Mouse (Mus musculus) lung, embryonic 14.5 days (tissue): ENCODE data around the gene Rab3a. TPM values are rescaled to one million over a fixed set of nuclear protein-coding genes. Genes with fewer than 3 reads are reported as not detected.

Source experiments
- ATAC-seq: fragments of 200-750 bp; cut with Nextera tagmentation; 2 replicates; pipeline ENCODE4 v1.8.0; 2017; ENCODE audit warnings: mild to moderate bottlenecking, moderate TSS enrichment, moderate library complexity; ENCODE audit not compliant: insufficient read depth
- DNase-seq: peaks from one replicate; pipeline ENCODE4 v3.0.0-alpha.2; 2015
- H3K27ac ChIP-seq: fragments of 300-500 bp; sonication (generic); 2 replicates; pipeline ENCODE4 v1.5.1; 2014; ENCODE audit warnings: low read depth, mild to moderate bottlenecking, moderate library complexity
- H3K27me3 ChIP-seq: fragments of 300-500 bp; sonication (generic); 2 replicates; pipeline ENCODE4 v1.6.1; 2014; ENCODE audit warnings: low read length, control low read depth; ENCODE audit not compliant: insufficient read depth
- H3K36me3 ChIP-seq: fragments of 300-500 bp; sonication (generic); 2 replicates; pipeline ENCODE4 v1.6.1; 2014; ENCODE audit warnings: control low read depth; ENCODE audit not compliant: insufficient read depth
- H3K4me1 ChIP-seq: fragments of 300-500 bp; sonication (generic); 2 replicates; pipeline ENCODE4 v1.6.1; 2014; ENCODE audit warnings: antibody characterized with exemption, control low read depth; ENCODE audit not compliant: insufficient read depth
- H3K4me2 ChIP-seq: fragments of 300-500 bp; sonication (generic); 2 replicates; pipeline ENCODE4 v1.6.1; 2014; ENCODE audit warnings: mild to moderate bottlenecking
- H3K4me3 ChIP-seq: fragments of 300-500 bp; sonication (generic); 2 replicates; pipeline ENCODE4 v1.5.1; 2014; ENCODE audit warnings: low read depth, low read length
- H3K9ac ChIP-seq: fragments of 300-500 bp; sonication (generic); 2 replicates; pipeline ENCODE4 v1.6.1; 2014
- H3K9me3 ChIP-seq: fragments of 300-500 bp; sonication (generic); 2 replicates; pipeline ENCODE4 v1.6.1; 2016; ENCODE audit warnings: low read depth, low read length, control low read depth
- CTCF ChIP-seq: IDR thresholded peaks from 2 replicates; pipeline ENCODE4 v1.5.1; 2016; ENCODE audit warnings: antibody characterized with exemption, low read depth
- whole genome bisulfite sequencing: fragments of 180-500 bp; shearing (Covaris S2); extraction: QIAGEN DNeasy Blood & Tissue Kit; methylation state at CpG from one replicate; pipeline ENCODE4 v1.1.7; 2014; 5-methylcytosine and 5-hydroxymethylcytosine counted together
- polyA plus RNA-seq: library from polyadenylated mRNA; unstranded; fragments of >200 nt; fragmentation: Nextera tagmentation; extraction: Ambion mirVana; gene quantifications from 2 replicates; pipeline ENCODE4 v1.2.1, GENCODE M21; 2014

The Rab3a gene
- polyA plus RNA-seq, 1 experiment from 2014 or later = 10.5 TPM

DNA sequence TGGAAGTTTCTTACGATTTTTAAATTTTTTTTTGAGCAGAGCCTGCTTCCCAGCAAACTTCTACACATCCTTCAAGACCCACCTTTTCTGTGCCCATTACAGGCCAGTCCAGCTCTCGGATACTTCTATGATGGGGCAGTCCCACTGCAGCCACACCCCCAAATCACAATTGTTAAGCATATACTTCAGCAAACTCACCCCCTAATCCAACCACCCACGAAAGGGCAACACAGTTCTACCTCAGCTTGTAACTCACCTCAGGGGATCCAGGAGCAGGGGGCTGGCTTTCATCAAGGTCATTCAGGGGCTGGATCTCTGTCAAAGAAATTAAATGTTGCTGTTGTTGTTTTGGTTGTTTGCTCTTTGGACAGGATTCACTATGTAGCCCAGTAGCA lies 32.6 kb downstream of the Rab3a start:
- H3K27me3 ChIP-seq = no peaks in the 10 kb centered on the region
- WGBS = 88% methylated on average over 3 of the region's 3 CpGs
- DNase-seq (no peak), ATAC-seq (no peak)
- H3K36me3 ChIP-seq = peaks cover 63% of the 10 kb centered on the region
- no peak for TF ChIP-seq CTCF
- no peak overlapping the region for H3K27ac ChIP-seq
- H3K4me1 ChIP-seq = 0 out of 2 replicates have a peak, but pooled peaks cover 4% of the 10 kb centered on the region
- no peaks in the 10 kb centered on the region for H3K9me3 ChIP-seq
- H3K4me3 ChIP-seq = no peak overlapping the region
- no peak overlapping the region for H3K4me2 ChIP-seq
- H3K9ac ChIP-seq = no peak overlapping the region

DNA sequence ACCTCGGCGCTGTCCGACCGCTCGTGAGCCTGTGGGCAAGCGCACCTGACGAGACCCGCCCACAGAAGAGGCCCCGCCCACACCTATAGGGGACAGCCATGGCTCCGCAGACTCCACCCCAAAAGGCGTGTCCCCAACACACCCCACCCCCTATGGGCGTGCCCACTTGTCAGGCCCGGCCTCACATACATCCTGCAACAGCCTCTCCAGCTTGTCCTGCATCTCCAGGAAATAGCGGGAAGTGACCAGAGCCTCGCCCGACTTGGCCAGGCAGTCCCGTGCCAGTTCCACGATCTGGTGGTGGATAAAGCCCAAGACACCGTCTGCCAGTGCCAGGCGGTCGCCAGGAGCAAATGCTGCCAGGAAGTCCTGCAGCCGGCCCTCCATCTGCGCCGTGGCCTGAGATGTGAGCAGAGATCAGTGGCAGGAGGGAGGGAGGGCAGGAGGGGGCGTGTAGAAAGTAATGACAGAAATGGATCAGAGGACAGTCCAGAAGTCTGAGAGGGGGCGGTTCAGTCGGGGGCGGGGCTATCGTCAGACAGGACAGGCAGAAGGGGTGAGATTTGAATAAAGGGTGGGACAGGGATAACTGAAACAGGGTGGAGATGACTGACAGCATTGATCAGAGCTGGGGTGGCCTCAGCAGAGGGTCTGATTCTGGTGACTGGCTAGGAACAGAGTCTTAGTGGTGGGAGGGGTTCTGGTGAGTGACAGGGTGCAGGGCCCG lies 33.6 kb downstream of the Rab3a start:
- peaks cover 9% of the 10 kb centered on the region for H3K4me1 ChIP-seq

DNA sequence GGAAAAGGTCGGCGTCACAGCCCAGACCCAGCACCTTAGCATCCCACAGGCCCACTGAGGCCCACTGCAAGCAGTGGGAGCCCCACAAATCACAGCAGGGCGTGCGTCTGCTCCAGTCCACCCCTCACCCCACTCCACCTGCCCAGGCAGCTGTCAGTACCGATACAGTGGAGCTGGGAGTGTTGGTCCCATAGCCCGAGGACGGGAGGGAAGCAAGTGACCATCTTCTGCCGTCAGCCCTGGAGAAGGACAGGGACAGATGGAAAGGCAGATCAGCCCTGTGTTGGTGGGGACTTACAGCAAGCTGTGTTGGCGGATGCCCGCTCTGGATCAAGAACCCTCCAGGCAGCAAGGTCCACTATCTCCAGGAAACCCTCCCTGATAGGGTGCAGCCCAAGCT lies 34.6 kb downstream of the Rab3a start:
- Histone ChIP-seq H3K9ac (no peak overlapping the region), H3K36me3 (peaks cover 48% of the 10 kb centered on the region), H3K4me3 (no peak overlapping the region), H3K4me2 (no peak overlapping the region), H3K27ac (no peak overlapping the region), H3K9me3 (no peaks in the 10 kb centered on the region), H3K27me3 (no peaks in the 10 kb centered on the region), H3K4me1 (peaks cover 9% of the 10 kb centered on the region)
- no peak for DNase-seq
- TF ChIP-seq CTCF = no peak
- no peak for ATAC-seq
- WGBS = 78% methylated on average over 10 of the region's 10 CpGs

More for the DNA sequence above, 33.6 kb downstream of the Rab3a start:
- DNase-seq (peak; percentile 78), ATAC-seq (no peak)
- 21% methylated on average over 30 of the region's 30 CpGs for WGBS
- Histone ChIP-seq H3K9ac (no peak overlapping the region), H3K4me3 (0 out of 2 replicates have a peak overlapping the region, but pooled peaks have one; percentile 4), H3K9me3 (no peaks in the 10 kb centered on the region), H3K27ac (no peak overlapping the region), H3K4me2 (peak overlapping the region; percentile 40), H3K27me3 (no peaks in the 10 kb centered on the region), H3K36me3 (peaks cover 56% of the 10 kb centered on the region)
- TF ChIP-seq CTCF = no peak

DNA sequence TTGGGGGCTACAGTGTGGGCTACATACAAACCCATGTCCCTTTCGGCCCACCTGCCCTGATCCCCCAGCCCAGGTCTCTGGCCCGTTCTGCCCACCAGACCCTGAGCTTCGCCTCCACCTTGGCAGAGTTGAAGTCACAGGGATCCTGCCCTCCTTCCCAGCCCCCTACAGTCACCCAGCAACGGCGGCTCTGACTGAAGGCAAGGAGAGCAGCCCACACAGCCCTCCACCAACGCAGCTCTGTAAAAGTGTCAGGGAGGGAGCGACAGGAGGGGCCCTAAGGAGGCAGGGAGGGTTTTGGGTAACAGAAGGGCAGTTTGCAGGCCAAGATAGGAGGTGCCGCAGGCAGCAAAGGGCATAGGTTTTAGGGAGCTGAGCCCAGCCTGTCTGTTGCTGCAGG lies 36.4 kb downstream of the Rab3a start:
- no peaks in the 10 kb centered on the region for H3K9me3 ChIP-seq
- no peak for TF ChIP-seq CTCF
- H3K9ac ChIP-seq = peak overlapping the region; percentile 47
- peaks cover 30% of the 10 kb centered on the region for H3K36me3 ChIP-seq
- no peak for DNase-seq
- no peak for ATAC-seq
- peaks cover 9% of the 10 kb centered on the region for H3K4me1 ChIP-seq
- 53% methylated on average over 8 of the region's 8 CpGs for WGBS
- H3K27ac ChIP-seq = no peak overlapping the region
- no peaks in the 10 kb centered on the region for H3K27me3 ChIP-seq
- peak overlapping the region; percentile 89 for H3K4me2 ChIP-seq
- peak overlapping the region; percentile 65 for H3K4me3 ChIP-seq

DNA sequence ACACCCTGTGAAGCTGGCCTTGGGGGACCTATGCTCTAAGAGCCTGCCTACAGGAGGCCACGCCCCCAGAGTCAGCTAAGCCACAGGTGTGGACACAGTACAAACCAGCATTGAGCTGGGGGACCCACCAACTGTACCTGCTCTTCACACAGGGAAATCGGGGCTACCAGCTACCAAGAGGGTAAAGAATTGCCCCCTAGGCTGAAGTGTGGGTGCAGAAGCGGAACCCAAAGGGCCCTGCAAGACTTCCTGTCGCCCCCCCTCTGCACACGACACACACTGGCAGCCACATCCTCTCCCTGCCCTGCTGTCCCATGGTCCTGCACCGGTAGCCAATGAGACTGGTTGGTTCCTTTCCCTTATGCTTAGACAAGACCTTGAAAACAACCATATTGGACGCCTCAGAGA lies 36.8 kb downstream of the Rab3a start:
- no peak overlapping the region for H3K27ac ChIP-seq
- peak overlapping the region; percentile 65 for H3K4me3 ChIP-seq
- H3K9ac ChIP-seq = peak overlapping the region; percentile 76
- DNase-seq (peak; percentile 44), ATAC-seq (no peak)
- no peaks in the 10 kb centered on the region for H3K9me3 ChIP-seq
- 47% methylated on average over 7 of the region's 7 CpGs for WGBS
- peaks cover 9% of the 10 kb centered on the region for H3K4me1 ChIP-seq
- peak overlapping the region; percentile 89 for H3K4me2 ChIP-seq
- TF ChIP-seq CTCF = no peak
- H3K27me3 ChIP-seq = no peaks in the 10 kb centered on the region
- H3K36me3 ChIP-seq = peaks cover 26% of the 10 kb centered on the region

DNA sequence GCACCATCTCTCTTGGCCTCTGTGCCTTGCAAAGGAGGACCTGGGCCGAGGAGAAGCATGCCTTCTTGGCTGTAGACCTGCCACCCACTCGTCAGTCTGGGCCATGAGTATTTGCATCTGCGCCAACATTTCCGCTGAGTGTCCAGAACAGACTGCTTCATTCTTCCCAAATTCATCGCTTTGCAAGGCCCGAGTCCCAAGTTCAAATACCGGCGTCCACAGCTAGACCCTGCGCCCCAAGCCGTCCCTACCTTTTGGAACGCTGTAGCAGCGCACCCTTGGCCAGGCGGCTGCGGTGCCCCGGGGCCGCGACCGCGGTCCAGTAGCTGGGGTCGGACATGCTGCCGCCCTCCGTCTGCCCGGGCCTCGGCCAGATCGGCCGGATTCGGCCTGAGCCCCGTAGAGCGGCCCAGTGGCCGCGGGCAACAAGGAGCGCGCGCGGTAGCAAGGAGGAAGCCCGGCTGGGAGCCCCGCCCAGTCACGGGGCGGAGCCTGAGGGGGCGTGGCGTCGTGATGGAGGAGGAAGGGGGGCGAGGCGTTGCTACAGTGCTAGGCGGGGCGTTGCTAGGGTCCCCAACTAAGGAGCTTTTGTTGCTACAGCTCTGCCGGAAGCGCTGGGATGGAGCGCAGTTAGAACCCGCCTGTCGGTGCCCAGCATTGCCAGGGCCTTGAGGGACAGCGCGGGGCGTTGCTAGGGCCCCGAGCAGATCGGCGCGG lies 37.7 kb downstream of the Rab3a start:
- 4% methylated on average over 58 of the region's 58 CpGs for WGBS
- peaks cover 9% of the 10 kb centered on the region for H3K4me1 ChIP-seq
- DNase-seq = peak; percentile 98

DNA sequence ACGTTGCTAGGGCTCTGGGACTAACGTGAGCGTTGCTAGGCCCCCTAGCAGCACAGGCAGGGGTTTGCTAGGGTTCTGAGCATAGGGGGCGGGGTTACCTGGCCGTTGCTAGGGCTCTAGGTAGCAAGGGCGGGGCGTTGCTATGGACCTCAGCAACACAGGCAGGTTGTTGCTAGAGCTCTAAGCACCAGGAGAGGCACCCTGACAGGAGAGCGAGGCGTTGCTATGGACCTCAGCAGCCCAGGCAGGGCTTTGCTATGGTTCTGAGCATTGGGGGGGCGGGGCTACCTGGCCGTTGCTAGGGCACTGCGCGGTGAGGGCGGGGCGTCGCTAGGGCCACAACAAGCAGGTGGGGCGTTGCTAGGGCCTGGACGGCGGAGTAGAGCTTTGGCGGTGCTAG lies 38.2 kb downstream of the Rab3a start:
- ATAC-seq (peak; percentile 45), DNase-seq (no peak)
- Histone ChIP-seq H3K9me3 (no peaks in the 10 kb centered on the region), H3K9ac (peak overlapping the region; percentile 32), H3K27ac (peak overlapping the region; percentile 79), H3K4me2 (peak overlapping the region; percentile 89), H3K4me3 (peak overlapping the region; percentile 65), H3K36me3 (peaks cover 12% of the 10 kb centered on the region; the same call in 1 of the 2 replicates), H3K4me1 (peaks cover 9% of the 10 kb centered on the region), H3K27me3 (peaks cover 2% of the 10 kb centered on the region)
- no peak for TF ChIP-seq CTCF
- WGBS = under 1% methylated on average over 20 of the region's 20 CpGs

More for the DNA sequence above, 37.7 kb downstream of the Rab3a start:
- TF ChIP-seq CTCF = no peak
- H3K27ac ChIP-seq = peak overlapping the region; percentile 79
- H3K9me3 ChIP-seq = no peaks in the 10 kb centered on the region
- H3K9ac ChIP-seq = peak overlapping the region; percentile 76
- H3K4me3 ChIP-seq = peak overlapping the region; percentile 65
- peak; percentile 83 for ATAC-seq
- H3K27me3 ChIP-seq = no peaks in the 10 kb centered on the region
- peak overlapping the region; percentile 89 for H3K4me2 ChIP-seq
- peaks cover 17% of the 10 kb centered on the region; the same call in 1 of the 2 replicates for H3K36me3 ChIP-seq
